Mouse (Mus musculus): ENCODE data around the gene Cd47.

DNA sequence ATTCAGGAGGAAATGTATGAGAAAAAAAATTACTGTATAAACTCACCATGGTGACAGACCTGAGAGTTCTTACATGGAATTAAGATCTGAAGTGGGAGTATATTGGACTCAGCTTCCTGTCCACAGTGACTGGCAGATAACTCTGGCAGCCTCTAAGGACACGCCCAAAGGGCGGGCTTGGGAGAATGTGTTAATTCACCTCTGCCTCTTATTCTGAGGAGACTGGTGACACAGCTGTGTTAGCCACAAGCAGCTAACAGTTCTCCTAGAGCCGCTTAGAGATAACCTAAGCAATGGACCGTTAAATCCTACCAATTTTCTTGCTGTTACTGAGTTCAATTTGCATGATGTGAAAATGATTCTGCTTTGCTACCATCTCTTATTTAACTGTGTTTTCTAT lies 107.0 kb downstream of the Cd47 start:
- TF ChIP-seq POLR2A (IDR thresholded peaks at IDR 0.05; ENCODE audit: low read depth, low read length) (no peak), CTCF (IDR thresholded peaks at IDR 0.05; ENCODE audit: extremely low read depth, insufficient read depth, insufficient read length, insufficient replicate concordance) (no peak)
